Mouse (Mus musculus) intestine, embryonic 14.5 days (tissue): ENCODE data around the gene Prpf6. TPM values are rescaled to one million over a fixed set of nuclear protein-coding genes. Genes with fewer than 3 reads are reported as not detected.
A peak's percentile ranks its signal among the peaks of the same experiment; 100 is the strongest.

ENCODE experiments used
- ATAC-seq: fragments of 200-750 bp; cut with Nextera tagmentation; replicated peaks from 2 replicates; pipeline ENCODE4 v1.8.0; 2017; ENCODE audit warnings: low read depth, moderate number of reproducible peaks, moderate TSS enrichment, moderate library complexity; ENCODE audit not compliant: low FRiP score, low TSS enrichment
- DNase-seq: peaks from one replicate; pipeline ENCODE4 v3.0.0-alpha.2; 2018; ENCODE audit warnings: low spot score
- H3K27ac ChIP-seq: fragments of 300-500 bp; sonication (generic); 2 replicates; pipeline ENCODE4 v1.5.1; 2014; ENCODE audit warnings: low read depth, mild to moderate bottlenecking, control low read depth
- H3K27me3 ChIP-seq: fragments of 300-500 bp; sonication (generic); replicated peaks from 2 replicates; pipeline ENCODE4 v1.6.1; 2014; ENCODE audit warnings: low read length, control low read depth; ENCODE audit not compliant: control insufficient read depth, insufficient read depth
- H3K36me3 ChIP-seq: fragments of 300-500 bp; sonication (generic); 2 replicates; pipeline ENCODE4 v1.6.1; 2014; ENCODE audit warnings: low read length, control low read depth; ENCODE audit not compliant: control insufficient read depth, insufficient read depth
- H3K4me1 ChIP-seq: fragments of 300-500 bp; sonication (generic); replicated peaks from 2 replicates; pipeline ENCODE4 v1.6.1; 2014; ENCODE audit warnings: low read length, control low read depth, mixed read lengths; ENCODE audit not compliant: control insufficient read depth, insufficient read depth
- H3K4me2 ChIP-seq: fragments of 300-500 bp; sonication (generic); 2 replicates; pipeline ENCODE4 v1.6.1; 2014; ENCODE audit warnings: low read length
- H3K4me3 ChIP-seq: fragments of 300-500 bp; sonication (generic); 2 replicates; pipeline ENCODE4 v1.5.1; 2014; ENCODE audit warnings: low read depth, low read length, control low read depth, mixed read lengths
- H3K9ac ChIP-seq: fragments of 300-500 bp; sonication (generic); 2 replicates; pipeline ENCODE4 v1.6.1; 2014; ENCODE audit warnings: mild to moderate bottlenecking, low read length
- H3K9me3 ChIP-seq: fragments of 300-500 bp; sonication (generic); 2 replicates; pipeline ENCODE4 v1.6.1; 2016; ENCODE audit warnings: low read length, control low read depth; ENCODE audit not compliant: control insufficient read depth
- WGBS: fragments of 180-500 bp; shearing (Covaris S2); extraction: QIAGEN DNeasy Blood & Tissue Kit; methylation state at CpG from one replicate; pipeline ENCODE4 v1.1.7; 2014; 5-methylcytosine and 5-hydroxymethylcytosine counted together
- polyA plus RNA-seq: library from polyadenylated mRNA; unstranded; fragments of >200 nt; fragmentation: Nextera tagmentation; extraction: Ambion mirVana; gene quantifications from 2 replicates; pipeline ENCODE4 v1.2.1, GENCODE M21; 2014

The Prpf6 gene
- polyA plus RNA-seq, 1 experiment from 2014 or later: 53.6 TPM

- H3K4me1 ChIP-seq: peaks cover 21% of the 10 kb centered on the region
- ATAC-seq (no peak), DNase-seq (peak; percentile 43)
- WGBS: 84% methylated on average over 3 of the region's 3 CpGs
- H3K4me3 ChIP-seq: no peak overlapping the region
- no peak overlapping the region for H3K27ac ChIP-seq
- H3K9ac ChIP-seq: no peak overlapping the region
- no peak overlapping the region for H3K4me2 ChIP-seq
- peaks cover 52% of the 10 kb centered on the region for H3K36me3 ChIP-seq
- H3K9me3 ChIP-seq: no peaks in the 10 kb centered on the region
- H3K27me3 ChIP-seq: no peaks in the 10 kb centered on the region
Measured at GRCm38 (mm10) chr2:181583460-181584257, 8.0 kb upstream of the Prpf6 start.

- H3K9me3 ChIP-seq: no peaks in the 10 kb centered on the region
- H3K27me3 ChIP-seq: no peaks in the 10 kb centered on the region
- H3K9ac ChIP-seq: no peak within 1 kb of the TSS
- H3K4me1 ChIP-seq: peaks cover 13% of the 10 kb centered on the region
- H3K27ac ChIP-seq: no peak within 1 kb of the TSS
- no peak for ATAC-seq
- 89% methylated on average over 4 of the region's 4 CpGs for WGBS
- peaks cover 60% of the 10 kb centered on the region for H3K36me3 ChIP-seq
- DNase-seq: peak; percentile 41
- H3K4me2 ChIP-seq: no peak within 1 kb of the TSS
- H3K4me3 ChIP-seq: no peak within 1 kb of the TSS
Measured at GRCm38 (mm10) chr2:181584411-181584942, 7.2 kb upstream of the Prpf6 start, which contains the start of gene Uckl1. TSS of gene Uckl1 (minus strand) at chr2:181584892.

- Histone ChIP-seq H3K4me1 (peaks cover 6% of the 10 kb centered on the region; the same call in 1 of the 2 replicates), H3K9ac (no peak overlapping the region), H3K9me3 (no peaks in the 10 kb centered on the region), H3K36me3 (peaks cover 70% of the 10 kb centered on the region), H3K27me3 (no peaks in the 10 kb centered on the region), H3K4me3 (no peak overlapping the region), H3K27ac (no peak overlapping the region), H3K4me2 (no peak overlapping the region)
- no peak for ATAC-seq
- DNase-seq: peak; percentile 28
- 94% methylated on average over 5 of the region's 5 CpGs for WGBS
Measured at GRCm38 (mm10) chr2:181585506-181585905, 6.2 kb upstream of the Prpf6 start.

- Histone ChIP-seq H3K9ac (no peak overlapping the region), H3K4me1 (peaks cover 6% of the 10 kb centered on the region; the same call in 1 of the 2 replicates), H3K9me3 (no peaks in the 10 kb centered on the region), H3K4me2 (no peak overlapping the region), H3K27me3 (no peaks in the 10 kb centered on the region), H3K36me3 (peaks cover 74% of the 10 kb centered on the region), H3K27ac (no peak overlapping the region), H3K4me3 (no peak overlapping the region)
- 98% methylated on average over 3 of the region's 3 CpGs for WGBS
- DNase-seq (peak; percentile 46), ATAC-seq (no peak)
Measured at GRCm38 (mm10) chr2:181586124-181586523, 5.5 kb upstream of the Prpf6 start.

GRCm38 (mm10) chr2:181587796-181588195 lies 3.9 kb upstream of the Prpf6 start:
- no peak overlapping the region for H3K9ac ChIP-seq
- no peaks in the 10 kb centered on the region for H3K9me3 ChIP-seq
- 84% methylated on average over 6 of the region's 6 CpGs for WGBS
- ATAC-seq: no peak
- H3K27me3 ChIP-seq: no peaks in the 10 kb centered on the region
- H3K4me3 ChIP-seq: no peak overlapping the region
- H3K4me2 ChIP-seq: no peak overlapping the region
- peaks cover 6% of the 10 kb centered on the region; the same call in 1 of the 2 replicates for H3K4me1 ChIP-seq
- H3K36me3 ChIP-seq: peaks cover 74% of the 10 kb centered on the region
- H3K27ac ChIP-seq: no peak overlapping the region
- peak; percentile 48 for DNase-seq

GRCm38 (mm10) chr2:181588229-181588780 lies 3.4 kb upstream of the Prpf6 start:
- ATAC-seq: no peak
- Histone ChIP-seq H3K27me3 (no peaks in the 10 kb centered on the region), H3K9me3 (no peaks in the 10 kb centered on the region), H3K9ac (no peak overlapping the region), H3K4me3 (no peak overlapping the region), H3K4me1 (peaks cover 8% of the 10 kb centered on the region; the same call in 1 of the 2 replicates), H3K4me2 (no peak overlapping the region), H3K36me3 (peaks cover 74% of the 10 kb centered on the region), H3K27ac (no peak overlapping the region)
- DNase-seq: peak; percentile 27
- WGBS: 93% methylated on average over 11 of the region's 11 CpGs

GRCm38 (mm10) chr2:181589011-181589731 lies 2.5 kb upstream of the Prpf6 start:
- no peak overlapping the region for H3K4me2 ChIP-seq
- H3K27me3 ChIP-seq: no peaks in the 10 kb centered on the region
- H3K27ac ChIP-seq: no peak overlapping the region
- no peak overlapping the region for H3K4me3 ChIP-seq
- H3K4me1 ChIP-seq: peaks cover 9% of the 10 kb centered on the region; the same call in 1 of the 2 replicates
- ATAC-seq: no peak
- H3K9me3 ChIP-seq: no peaks in the 10 kb centered on the region
- H3K36me3 ChIP-seq: peaks cover 66% of the 10 kb centered on the region
- 94% methylated on average over 10 of the region's 10 CpGs for WGBS
- DNase-seq: peak; percentile 37
- H3K9ac ChIP-seq: no peak overlapping the region

- no peaks in the 10 kb centered on the region for H3K27me3 ChIP-seq
- 98% methylated on average over 9 of the region's 9 CpGs for WGBS
Measured at GRCm38 (mm10) chr2:181589732-181590105, 1.9 kb upstream of the Prpf6 start.

More at GRCm38 (mm10) chr2:181589732-181590105, 1.9 kb upstream of the Prpf6 start:
- no peak overlapping the region for H3K4me3 ChIP-seq
- H3K4me2 ChIP-seq: no peak overlapping the region
- H3K9ac ChIP-seq: no peak overlapping the region
- no peak overlapping the region for H3K27ac ChIP-seq
- H3K4me1 ChIP-seq: peaks cover 9% of the 10 kb centered on the region; the same call in 1 of the 2 replicates
- no peaks in the 10 kb centered on the region for H3K9me3 ChIP-seq
- no peak for DNase-seq
- no peak for ATAC-seq
- H3K36me3 ChIP-seq: peaks cover 60% of the 10 kb centered on the region
